Mouse (Mus musculus) layer of hippocampus, adult 11-12 months (tissue): ENCODE results near the gene Zfp69.

ENCODE experiments used
- DNase-seq: peaks from one replicate; pipeline ENCODE4 v3.0.0; 2022; ENCODE audit warnings: low spot score

Zfp69 gene

GRCm38 (mm10) chr4:120885208-120886120 is 66.0 kb downstream of the Zfp69 start:
- DNase-seq, result no peak

GRCm38 (mm10) chr4:120882002-120882625 is 69.4 kb downstream of the Zfp69 start:
- DNase-seq, result peak; percentile 55

- no peak for DNase-seq
Measured at GRCm38 (mm10) chr4:120880731-120881432, 70.6 kb downstream of the Zfp69 start.
